In genomic region chr9:21353373-21353686, GRCm38 (mm10) we compare ENCODE assay signal across 14 mouse cellular contexts. TPM values are rescaled to one million over a fixed set of nuclear protein-coding genes. Genes with fewer than 3 reads are reported as not detected.
DNase-seq lines count a peak whose midpoint lies in the region; ATAC-seq and TF ChIP-seq lines count a peak whose summit lies in the region.
"Had no signal": no experiment of that assay in that cellular context is flagged by ENCODE, and none has a peak within 500 bp of the region (broad histone marks: within the 10 kb centered on the region; RNA-seq: fewer than 3 reads in every experiment).

No protein-coding gene starts in this region.

- H3K4me2 ChIP-seq in intestine, embryonic 15.5 days (replicated peaks), result no peak overlapping the region
- no peak overlapping the region for H3K4me2 ChIP-seq in intestine, postnatal 0 days (replicated peaks; ENCODE audit: low read depth)
- no peak overlapping the region for H3K4me2 ChIP-seq in midbrain, embryonic 13.5 days (replicated peaks)
- H3K4me2 ChIP-seq in midbrain, embryonic 14.5 days (ENCODE audit: low read length), result no peak overlapping the region
- H3K4me2 ChIP-seq in liver, embryonic 13.5 days, result peak overlapping the region; percentile 17
- H3K4me2 ChIP-seq: neural tube, embryonic 12.5 days had no signal

- no peak overlapping the region for H3K4me3 ChIP-seq in intestine, embryonic 15.5 days (replicated peaks)
- no peak overlapping the region for H3K4me3 ChIP-seq in intestine, postnatal 0 days (ENCODE audit: low read depth, low read length)
- H3K4me3 ChIP-seq in midbrain, embryonic 13.5 days (replicated peaks), result no peak overlapping the region
- H3K4me3 ChIP-seq in midbrain, embryonic 14.5 days (replicated peaks; ENCODE audit: low read depth, low read length), result no peak overlapping the region
- H3K4me3 ChIP-seq in liver, embryonic 13.5 days (replicated peaks), result no peak overlapping the region
- H3K4me3 ChIP-seq: neural tube, embryonic 12.5 days had no signal

- 0 out of 2 replicates have a peak overlapping the region, but pooled peaks have one; percentile 8 for H3K9ac ChIP-seq in intestine, embryonic 15.5 days
- H3K9ac ChIP-seq in intestine, postnatal 0 days (ENCODE audit: low read depth, low read length), result no peak overlapping the region
- 0 out of 2 replicates have a peak overlapping the region, but pooled peaks have one; percentile 32 for H3K9ac ChIP-seq in midbrain, embryonic 13.5 days (replicated peaks)
- H3K9ac ChIP-seq in midbrain, embryonic 14.5 days (replicated peaks; ENCODE audit: low read length), result no peak overlapping the region
- H3K9ac ChIP-seq in liver, embryonic 13.5 days, result no peak overlapping the region
- H3K9ac ChIP-seq: neural tube, embryonic 12.5 days had no signal

- WGBS in intestine, embryonic 15.5 days, result 77% methylated on average over 2 of the region's 2 CpGs
- 77% methylated on average over 2 of the region's 2 CpGs for WGBS in intestine, postnatal 0 days
- WGBS in midbrain, embryonic 13.5 days, result 53% methylated on average over 2 of the region's 2 CpGs
- 44% methylated on average over 2 of the region's 2 CpGs for WGBS in midbrain, embryonic 14.5 days
- WGBS in liver, embryonic 13.5 days (ENCODE audit: insufficient replicate concordance), result 34% methylated on average over 2 of the region's 2 CpGs

- H3K9me3 ChIP-seq in intestine, embryonic 15.5 days, result no peaks in the 10 kb centered on the region
- no peaks in the 10 kb centered on the region for H3K9me3 ChIP-seq in intestine, postnatal 0 days (ENCODE audit: control insufficient read depth)
- H3K9me3 ChIP-seq in midbrain, embryonic 13.5 days, result no peaks in the 10 kb centered on the region
- no peaks in the 10 kb centered on the region for H3K9me3 ChIP-seq in midbrain, embryonic 14.5 days (ENCODE audit: control insufficient read depth, low read length)
- no peaks in the 10 kb centered on the region for H3K9me3 ChIP-seq in liver, embryonic 13.5 days (replicated peaks)
- H3K9me3 ChIP-seq: neural tube, embryonic 12.5 days had no signal

- no peak overlapping the region for H3K27ac ChIP-seq in intestine, embryonic 15.5 days
- no peak overlapping the region for H3K27ac ChIP-seq in intestine, postnatal 0 days (ENCODE audit: low read depth, low read length)
- H3K27ac ChIP-seq in midbrain, embryonic 13.5 days, result no peak overlapping the region
- no peak overlapping the region for H3K27ac ChIP-seq in midbrain, embryonic 14.5 days (replicated peaks; ENCODE audit: low read depth, low read length)
- H3K27ac ChIP-seq in liver, embryonic 13.5 days, result peak overlapping the region; percentile 57; the same call in 1 of the 2 replicates
- H3K27ac ChIP-seq: neural tube, embryonic 12.5 days had no signal

- DNase-seq in embryo, embryonic 10.5 days (ENCODE audit: low spot score), result peak; percentile 22
- no peak for DNase-seq in embryo, embryonic 11 days
- no peak for DNase-seq in midbrain, embryonic 14.5 days
- DNase-seq in liver, embryonic 13.5 days, result no peak
- no peak for DNase-seq in urinary bladder, postnatal 14 days (ENCODE audit: low spot score)
- DNase-seq: adrenal gland, adult 8-10 months; cerebellum, postnatal 25 days; gastrocnemius, postnatal 10 days; kidney, adult 8-10 months; retina, postnatal 1 day had no signal

- H3K36me3 ChIP-seq in intestine, embryonic 15.5 days, result peaks cover 5% of the 10 kb centered on the region
- peaks cover 14% of the 10 kb centered on the region for H3K36me3 ChIP-seq in intestine, postnatal 0 days (ENCODE audit: control insufficient read depth, insufficient read depth)
- peaks cover 62% of the 10 kb centered on the region for H3K36me3 ChIP-seq in midbrain, embryonic 13.5 days
- peaks cover 52% of the 10 kb centered on the region for H3K36me3 ChIP-seq in midbrain, embryonic 14.5 days (ENCODE audit: control insufficient read depth, insufficient read depth, low read length)
- peaks cover 24% of the 10 kb centered on the region for H3K36me3 ChIP-seq in liver, embryonic 13.5 days

- 0 out of 2 replicates have a peak, but pooled peaks cover 2% of the 10 kb centered on the region for H3K4me1 ChIP-seq in intestine, embryonic 15.5 days (replicated peaks)
- no peaks in the 10 kb centered on the region for H3K4me1 ChIP-seq in intestine, postnatal 0 days (replicated peaks; ENCODE audit: control insufficient read depth, insufficient read depth, low read length)
- H3K4me1 ChIP-seq in midbrain, embryonic 13.5 days (replicated peaks), result peaks cover 9% of the 10 kb centered on the region
- no peaks in the 10 kb centered on the region for H3K4me1 ChIP-seq in midbrain, embryonic 14.5 days (ENCODE audit: control insufficient read depth, insufficient read depth, low read length)
- H3K4me1 ChIP-seq in liver, embryonic 13.5 days (replicated peaks), result peaks cover 24% of the 10 kb centered on the region
- H3K4me1 ChIP-seq: neural tube, embryonic 12.5 days had no signal

- TF ChIP-seq CTCF in intestine, postnatal 0 days (IDR thresholded peaks at IDR 0.05; ENCODE audit: low read depth), result no peak

- H3K27me3 ChIP-seq in intestine, embryonic 15.5 days (replicated peaks), result no peaks in the 10 kb centered on the region
- no peaks in the 10 kb centered on the region for H3K27me3 ChIP-seq in intestine, postnatal 0 days (replicated peaks; ENCODE audit: control insufficient read depth, insufficient read depth, low read length)
- no peaks in the 10 kb centered on the region for H3K27me3 ChIP-seq in midbrain, embryonic 13.5 days
- H3K27me3 ChIP-seq in midbrain, embryonic 14.5 days (ENCODE audit: control insufficient read depth, insufficient read depth, low read length), result no peaks in the 10 kb centered on the region
- no peaks in the 10 kb centered on the region for H3K27me3 ChIP-seq in liver, embryonic 13.5 days
- H3K27me3 ChIP-seq: neural tube, embryonic 12.5 days had no signal

- no peak for ATAC-seq in intestine, embryonic 15.5 days
- no peak for ATAC-seq in intestine, postnatal 0 days
- no peak for ATAC-seq in midbrain, embryonic 13.5 days
- no peak for ATAC-seq in midbrain, embryonic 14.5 days (ENCODE audit: low FRiP score, low TSS enrichment)
- ATAC-seq in liver, embryonic 13.5 days (ENCODE audit: low read depth), result no peak

RNA-seq across cellular contexts. Expression of gene Ilf3, which starts 14.3 kb away (rescaled TPM):
- 143 and 150 TPM in 2 replicates for polyA plus RNA-seq in intestine, embryonic 15.5 days (2015; fragmentation: Nextera tagmentation; extraction: Ambion mirVana)
- polyA plus RNA-seq in intestine, postnatal 0 days (2015; fragmentation: Nextera tagmentation; extraction: Ambion mirVana), result 41.0 and 42.8 TPM in 2 replicates
- polyA plus RNA-seq in midbrain, embryonic 13.5 days (2015; fragmentation: Nextera tagmentation; extraction: Ambion mirVana), result 312 and 327 TPM in 2 replicates
- polyA plus RNA-seq in midbrain, embryonic 14.5 days (2014; fragmentation: Nextera tagmentation; extraction: Ambion mirVana), result 212 and 267 TPM in 2 replicates
- polyA plus RNA-seq in liver, embryonic 13.5 days (2015; fragmentation: Nextera tagmentation; extraction: Ambion mirVana), result 50.9 and 58.8 TPM in 2 replicates

RNA-seq across cellular contexts. Expression of gene Slc44a2, which starts 32.8 kb away (rescaled TPM):
- polyA plus RNA-seq in intestine, embryonic 15.5 days (2015; fragmentation: Nextera tagmentation; extraction: Ambion mirVana), result 48.1 and 52.0 TPM in 2 replicates
- polyA plus RNA-seq in intestine, postnatal 0 days (2015; fragmentation: Nextera tagmentation; extraction: Ambion mirVana), result 13.3 and 13.8 TPM in 2 replicates
- polyA plus RNA-seq in midbrain, embryonic 13.5 days (2015; fragmentation: Nextera tagmentation; extraction: Ambion mirVana), result 61.6 and 63.1 TPM in 2 replicates
- 49.3 and 67.4 TPM in 2 replicates for polyA plus RNA-seq in midbrain, embryonic 14.5 days (2014; fragmentation: Nextera tagmentation; extraction: Ambion mirVana)
- 17.3 and 19.1 TPM in 2 replicates for polyA plus RNA-seq in liver, embryonic 13.5 days (2015; fragmentation: Nextera tagmentation; extraction: Ambion mirVana)

RNA-seq across cellular contexts. Expression of gene Ap1m2, which starts 41.2 kb away (rescaled TPM):
- polyA plus RNA-seq in intestine, embryonic 15.5 days (2015; fragmentation: Nextera tagmentation; extraction: Ambion mirVana), result 106 and 115 TPM in 2 replicates
- polyA plus RNA-seq in intestine, postnatal 0 days (2015; fragmentation: Nextera tagmentation; extraction: Ambion mirVana), result 192 and 208 TPM in 2 replicates
- 0.23 and 0.34 TPM in 2 replicates for polyA plus RNA-seq in midbrain, embryonic 13.5 days (2015; fragmentation: Nextera tagmentation; extraction: Ambion mirVana)
- polyA plus RNA-seq in midbrain, embryonic 14.5 days (2014; fragmentation: Nextera tagmentation; extraction: Ambion mirVana), result 0.88 and 1.5 TPM in 2 replicates
- 0.17 and 0.24 TPM in 2 replicates for polyA plus RNA-seq in liver, embryonic 13.5 days (2015; fragmentation: Nextera tagmentation; extraction: Ambion mirVana)

RNA-seq across cellular contexts. Expression of gene Qtrt1, which starts 58.3 kb away (rescaled TPM):
- 57.0 and 60.5 TPM in 2 replicates for polyA plus RNA-seq in intestine, embryonic 15.5 days (2015; fragmentation: Nextera tagmentation; extraction: Ambion mirVana)
- 16.9 and 17.9 TPM in 2 replicates for polyA plus RNA-seq in intestine, postnatal 0 days (2015; fragmentation: Nextera tagmentation; extraction: Ambion mirVana)
- 52.3 and 53.0 TPM in 2 replicates for polyA plus RNA-seq in midbrain, embryonic 13.5 days (2015; fragmentation: Nextera tagmentation; extraction: Ambion mirVana)
- 48.1 and 54.3 TPM in 2 replicates for polyA plus RNA-seq in midbrain, embryonic 14.5 days (2014; fragmentation: Nextera tagmentation; extraction: Ambion mirVana)
- 24.3 and 28.6 TPM in 2 replicates for polyA plus RNA-seq in liver, embryonic 13.5 days (2015; fragmentation: Nextera tagmentation; extraction: Ambion mirVana)

Comparison
In these comparisons a context has a peak if more than half of its experiments do, and no peak if none do; other contexts are left out.
1. H3K9ac ChIP-seq: peak in intestine, embryonic 15.5 days (single experiment) and midbrain, embryonic 13.5 days (single experiment); none in intestine, postnatal 0 days (single experiment), midbrain, embryonic 14.5 days (single experiment) and liver, embryonic 13.5 days (single experiment).
2. RNA of gene Ap1m2, which starts 41.2 kb away (polyA plus RNA-seq): 192 to 208 TPM in intestine, postnatal 0 days and 106 to 115 TPM in intestine, embryonic 15.5 days; 0.88 to 1.5 TPM in midbrain, embryonic 14.5 days, 0.23 to 0.34 TPM in midbrain, embryonic 13.5 days and 0.17 to 0.24 TPM in liver, embryonic 13.5 days; every median in the first group is over 10 times any median in the second.